Mouse (Mus musculus): ENCODE measurements around the gene Wdr90. TPM values are rescaled to one million over a fixed set of nuclear protein-coding genes. Genes with fewer than 3 reads are reported as not detected.
A peak's percentile ranks its signal among the peaks of the same experiment; 100 is the strongest.

Gene Wdr90
- total RNA-seq, 2 experiments from 2014 or later, result 9.5 to 19.3 TPM

- ATAC-seq (ENCODE audit: poor library complexity, severe bottlenecking), result peak; percentile 86
Measured at GRCm38 (mm10) chr17:25832436-25833290, 28.6 kb downstream of the Wdr90 start.

GRCm38 (mm10) chr17:25831451-25832281 lies 29.6 kb downstream of the Wdr90 start:
- no peak for ATAC-seq (ENCODE audit: poor library complexity, severe bottlenecking)

GRCm38 (mm10) chr17:25830806-25831431 lies 30.4 kb downstream of the Wdr90 start:
- no peak for ATAC-seq (ENCODE audit: poor library complexity, severe bottlenecking)

GRCm38 (mm10) chr17:25830200-25830753 lies 31.0 kb downstream of the Wdr90 start:
- ATAC-seq (ENCODE audit: poor library complexity, severe bottlenecking), result no peak

GRCm38 (mm10) chr17:25829558-25830017 lies 31.7 kb downstream of the Wdr90 start:
- no peak for ATAC-seq (ENCODE audit: poor library complexity, severe bottlenecking)

- peak; percentile 34 for ATAC-seq (ENCODE audit: poor library complexity, severe bottlenecking)
Measured at GRCm38 (mm10) chr17:25828712-25829557, 32.4 kb downstream of the Wdr90 start, which contains the start of gene Jmjd8. TSS of gene Jmjd8 (plus strand) at chr17:25828867.

GRCm38 (mm10) chr17:25828223-25828594 lies 33.1 kb downstream of the Wdr90 start:
- ATAC-seq (ENCODE audit: poor library complexity, severe bottlenecking), result no peak

GRCm38 (mm10) chr17:25827546-25828222 lies 33.6 kb downstream of the Wdr90 start:
- ATAC-seq (ENCODE audit: poor library complexity, severe bottlenecking), result no peak

GRCm38 (mm10) chr17:25827011-25827410 lies 34.3 kb downstream of the Wdr90 start:
- no peak for ATAC-seq (ENCODE audit: poor library complexity, severe bottlenecking)

- ATAC-seq (ENCODE audit: poor library complexity, severe bottlenecking), result no peak
Measured at GRCm38 (mm10) chr17:25825984-25826570, 35.2 kb downstream of the Wdr90 start.

GRCm38 (mm10) chr17:25825311-25825710 lies 36.0 kb downstream of the Wdr90 start:
- no peak for ATAC-seq (ENCODE audit: poor library complexity, severe bottlenecking)

- ATAC-seq (ENCODE audit: poor library complexity, severe bottlenecking), result no peak
Measured at GRCm38 (mm10) chr17:25824362-25825142, 36.7 kb downstream of the Wdr90 start.

- ATAC-seq (ENCODE audit: poor library complexity, severe bottlenecking), result peak; percentile 94
Measured at GRCm38 (mm10) chr17:25823452-25823851, 37.8 kb downstream of the Wdr90 start, which contains the start of gene Wdr24. TSS of gene Wdr24 (plus strand) at chr17:25823627.

GRCm38 (mm10) chr17:25818851-25819780 lies 42.2 kb downstream of the Wdr90 start:
- peak; percentile 34; the same call in 1 of the 2 replicates for ATAC-seq (ENCODE audit: poor library complexity, severe bottlenecking)

- ATAC-seq (ENCODE audit: poor library complexity, severe bottlenecking), result no peak
Measured at GRCm38 (mm10) chr17:25817662-25818061, 43.6 kb downstream of the Wdr90 start.

- peak; percentile 68 for ATAC-seq (ENCODE audit: poor library complexity, severe bottlenecking)
Measured at GRCm38 (mm10) chr17:25813471-25813870, 47.8 kb downstream of the Wdr90 start.

- ATAC-seq (ENCODE audit: poor library complexity, severe bottlenecking), result no peak
Measured at GRCm38 (mm10) chr17:25810890-25811289, 50.4 kb downstream of the Wdr90 start.
